Mouse (Mus musculus): ENCODE results near the gene Nprl3.

DNA sequence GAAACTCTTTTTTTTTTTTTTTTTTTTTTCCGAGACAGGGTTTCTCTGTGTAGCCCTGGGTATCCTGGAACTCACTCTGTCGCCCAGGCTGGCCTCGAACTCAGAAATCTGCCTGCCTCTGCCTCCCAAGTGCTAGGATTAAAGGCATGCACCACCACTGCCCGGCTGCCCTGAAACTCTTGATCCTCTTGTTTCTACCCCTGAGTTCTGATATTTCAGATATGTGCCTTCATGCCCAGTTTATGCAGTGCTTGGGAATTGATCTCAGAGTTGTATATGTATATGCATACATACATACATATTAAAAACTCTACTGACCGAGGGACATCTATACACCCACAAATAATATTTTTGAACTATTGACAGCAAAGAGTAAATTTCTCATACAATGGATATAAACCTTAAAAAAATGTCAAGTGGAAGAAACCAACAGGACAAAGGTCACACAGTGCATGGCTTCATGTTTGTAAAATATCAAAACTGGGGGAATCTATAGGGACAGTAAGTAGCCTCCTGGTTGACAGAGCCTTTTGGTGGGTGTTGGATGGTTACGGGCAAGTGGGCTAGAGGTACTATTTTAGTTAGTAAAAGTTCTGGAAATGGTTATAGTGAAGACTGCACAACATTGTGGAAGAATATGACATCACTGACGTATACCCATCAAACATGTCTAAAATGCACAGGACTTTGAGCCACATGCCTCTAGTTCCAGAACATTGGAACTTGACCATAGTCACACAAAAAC lies 17.7 kb upstream of the Nprl3 start:
- TF ChIP-seq CTCF (IDR thresholded peaks at IDR 0.05; ENCODE audit: low read depth, low read length) (no peak), POLR2A (IDR thresholded peaks at IDR 0.05; ENCODE audit: extremely low read depth, insufficient read depth, low read length) (no peak)

All from liver, adult 2 months (tissue).